Mouse (Mus musculus): ENCODE results near the gene Fubp1.
A peak's percentile ranks its signal among the peaks of the same experiment; 100 is the strongest.

The Fubp1 gene

GRCm38 (mm10) chr3:152235805-152236204 is 25.6 kb downstream of the Fubp1 start:
- no peak for DNase-seq (ENCODE audit: low spot score)

GRCm38 (mm10) chr3:152238836-152239235 is 28.6 kb downstream of the Fubp1 start:
- DNase-seq (ENCODE audit: low spot score), result no peak

- DNase-seq (ENCODE audit: low spot score), result no peak
Observed at GRCm38 (mm10) chr3:152239592-152239991, 29.4 kb downstream of the Fubp1 start.

GRCm38 (mm10) chr3:152241098-152241497 is 30.9 kb downstream of the Fubp1 start:
- no peak for DNase-seq (ENCODE audit: low spot score)

- DNase-seq (ENCODE audit: low spot score), result no peak
Observed at GRCm38 (mm10) chr3:152243304-152243703, 33.1 kb downstream of the Fubp1 start.

- DNase-seq (ENCODE audit: low spot score), result no peak
Observed at GRCm38 (mm10) chr3:152245273-152245910, 35.2 kb downstream of the Fubp1 start.

- no peak for DNase-seq (ENCODE audit: low spot score)
Observed at GRCm38 (mm10) chr3:152247708-152248107, 37.5 kb downstream of the Fubp1 start.

- no peak for DNase-seq (ENCODE audit: low spot score)
Observed at GRCm38 (mm10) chr3:152250487-152250886, 40.3 kb downstream of the Fubp1 start.

GRCm38 (mm10) chr3:152257528-152257927 is 47.3 kb downstream of the Fubp1 start:
- no peak for DNase-seq (ENCODE audit: low spot score)

GRCm38 (mm10) chr3:152259409-152259808 is 49.2 kb downstream of the Fubp1 start:
- peak; percentile 80 for DNase-seq (ENCODE audit: low spot score)

GRCm38 (mm10) chr3:152260362-152260761 is 50.1 kb downstream of the Fubp1 start:
- no peak for DNase-seq (ENCODE audit: low spot score)

GRCm38 (mm10) chr3:152261436-152261835 is 51.2 kb downstream of the Fubp1 start:
- DNase-seq (ENCODE audit: low spot score), result no peak

- peak; percentile 32 for DNase-seq (ENCODE audit: low spot score)
Observed at GRCm38 (mm10) chr3:152261948-152262347, 51.7 kb downstream of the Fubp1 start.

- DNase-seq (ENCODE audit: low spot score), result no peak
Observed at GRCm38 (mm10) chr3:152264374-152264773, 54.2 kb downstream of the Fubp1 start.

GRCm38 (mm10) chr3:152264830-152265229 is 54.6 kb downstream of the Fubp1 start:
- no peak for DNase-seq (ENCODE audit: low spot score)

GRCm38 (mm10) chr3:152265351-152266035 is 55.3 kb downstream of the Fubp1 start:
- peak; percentile 59 for DNase-seq (ENCODE audit: low spot score)

GRCm38 (mm10) chr3:152266036-152266421 is 55.8 kb downstream of the Fubp1 start, which contains the start of gene Nexn:
Gene Nexn (minus strand): TSS chr3:152266350.
- no peak for DNase-seq (ENCODE audit: low spot score)

- no peak for DNase-seq (ENCODE audit: low spot score)
Observed at GRCm38 (mm10) chr3:152268099-152268498, 57.9 kb downstream of the Fubp1 start.

- DNase-seq (ENCODE audit: low spot score), result no peak
Observed at GRCm38 (mm10) chr3:152271071-152271710, 61.0 kb downstream of the Fubp1 start.

GRCm38 (mm10) chr3:152271876-152272275 is 61.7 kb downstream of the Fubp1 start:
- no peak for DNase-seq (ENCODE audit: low spot score)

GRCm38 (mm10) chr3:152272974-152273685 is 62.9 kb downstream of the Fubp1 start:
- DNase-seq (ENCODE audit: low spot score), result no peak

- DNase-seq (ENCODE audit: low spot score), result no peak
Observed at GRCm38 (mm10) chr3:152275008-152275407, 64.8 kb downstream of the Fubp1 start.

GRCm38 (mm10) chr3:152276935-152277334 is 66.7 kb downstream of the Fubp1 start:
- no peak for DNase-seq (ENCODE audit: low spot score)

Measured in yolk sac, embryonic 10.5 days (tissue).